Mouse (Mus musculus): ENCODE measurements at regions not wholly inside any gene's neighbourhood (a gene's known extent, or its start where the extent isn't known, plus 50 kb on each side); places are given as distances from the start of the nearest gene placed in this dataset.

DNA sequence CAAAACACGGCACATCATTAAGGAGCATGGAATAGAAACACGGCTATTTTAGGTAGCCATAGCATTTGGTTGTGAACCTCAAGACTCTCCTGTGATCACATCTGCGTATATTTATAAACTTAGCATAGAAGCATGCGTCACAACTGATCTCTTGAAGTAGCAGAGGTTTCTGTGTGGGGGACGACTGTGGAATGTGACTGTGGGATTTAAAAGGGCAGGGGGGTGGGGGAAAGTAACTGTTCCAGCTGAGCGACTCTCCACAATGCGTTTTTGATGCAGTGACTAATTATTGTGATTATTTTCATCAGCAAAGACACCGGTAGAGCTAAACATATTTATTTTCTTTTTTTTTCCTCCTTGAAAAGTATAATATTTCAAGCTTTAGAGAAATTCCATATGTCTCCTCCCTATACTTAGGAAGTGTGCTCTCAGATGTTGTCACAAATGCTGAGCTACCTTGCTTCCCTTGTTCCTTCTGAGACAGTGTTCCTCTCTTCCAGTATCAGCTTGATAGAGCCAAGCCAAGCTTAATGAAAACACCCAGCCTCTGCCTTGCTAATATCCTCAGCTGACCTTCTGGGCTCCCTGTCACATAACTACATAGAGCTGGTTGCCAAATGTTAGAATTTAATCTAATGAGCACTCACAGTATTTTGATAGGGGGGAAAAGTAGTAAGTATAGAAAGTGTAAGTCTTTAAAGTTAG lies 75.0 kb upstream of the Magi3 start:
- DNase-seq (ENCODE audit: low spot score), result peak; percentile 31

DNA sequence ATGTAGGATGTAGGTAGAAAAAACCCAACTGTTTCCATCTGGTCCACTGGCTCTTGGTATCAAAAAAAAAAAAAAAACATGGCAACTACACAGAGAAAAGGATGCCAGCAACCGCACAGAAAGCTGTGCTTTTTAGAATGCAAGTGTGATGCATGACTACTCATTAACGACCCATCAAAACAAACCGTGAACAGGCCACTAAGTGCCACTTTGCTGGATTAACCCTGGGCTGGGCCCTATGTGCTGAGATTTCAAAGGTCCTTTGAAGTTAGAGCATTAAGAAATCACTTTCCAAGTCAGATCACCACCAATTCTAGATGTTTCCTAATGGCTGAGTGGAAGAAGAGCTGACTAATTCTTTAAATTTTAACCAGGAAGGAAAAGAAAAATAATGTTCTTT lies 73.7 kb upstream of the Magi3 start:
- no peak for DNase-seq (ENCODE audit: low spot score)

DNA sequence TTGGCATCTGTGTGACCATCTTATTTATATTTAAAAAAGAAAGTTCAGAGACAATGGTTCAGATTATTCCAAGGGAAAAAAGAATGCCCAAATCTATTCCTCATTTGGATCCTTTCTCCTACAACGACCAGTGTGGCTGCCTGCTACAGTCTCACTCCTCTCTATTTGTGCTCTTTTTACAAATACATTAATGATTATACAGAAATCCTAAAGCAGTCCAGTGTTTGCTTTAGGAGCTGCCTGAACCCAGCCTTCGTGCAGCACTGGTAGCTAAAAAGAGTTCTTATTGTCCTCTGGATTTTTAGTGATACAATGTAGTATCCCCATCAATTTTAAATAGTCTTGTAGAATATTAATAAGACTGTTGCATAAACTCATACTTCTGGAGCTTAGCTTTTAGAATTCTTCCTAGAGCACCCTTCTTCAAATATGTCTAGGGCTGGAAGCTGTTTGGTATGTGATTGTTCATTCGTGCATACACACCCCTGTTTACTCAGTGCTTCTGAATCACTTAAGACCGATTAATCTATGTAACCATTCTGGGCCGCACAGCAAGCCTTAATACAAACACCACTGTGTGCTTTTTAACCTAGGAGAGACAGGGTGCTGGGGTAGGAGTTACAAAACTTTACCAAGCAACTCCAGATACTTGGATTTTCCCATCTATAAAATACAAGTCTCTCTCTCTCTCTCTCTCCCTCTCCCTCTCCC lies 69.0 kb upstream of the Magi3 start:
- no peak for DNase-seq (ENCODE audit: low spot score)

- no peak for DNase-seq (ENCODE audit: low spot score)
Observed at GRCm38 (mm10) chr3:104287900-104288299, 67.7 kb upstream of the Magi3 start.

GRCm38 (mm10) chr3:104284961-104285360 lies 64.8 kb upstream of the Magi3 start:
- DNase-seq (ENCODE audit: low spot score), result no peak

- no peak for DNase-seq (ENCODE audit: low spot score)
Observed at GRCm38 (mm10) chr3:104283855-104284254, 63.7 kb upstream of the Magi3 start.

GRCm38 (mm10) chr3:104279505-104279904 lies 59.3 kb upstream of the Magi3 start:
- DNase-seq (ENCODE audit: low spot score), result no peak

- DNase-seq (ENCODE audit: low spot score), result no peak
Observed at GRCm38 (mm10) chr3:104274718-104275302, 54.6 kb upstream of the Magi3 start.

GRCm38 (mm10) chr3:104274084-104274483 lies 53.9 kb upstream of the Magi3 start:
- DNase-seq (ENCODE audit: low spot score), result no peak

Data from heart, adult 8-10 months (tissue).